Mouse (Mus musculus) megakaryocyte-erythroid progenitor cell, adult 5-6 weeks (primary cell): ENCODE results near the gene Olfr541. TPM values are rescaled to one million over a fixed set of nuclear protein-coding genes. Genes with fewer than 3 reads are reported as not detected.
"Not testable (repeated sequence)": the region's sequence is repeated elsewhere in the genome, so short reads cannot be mapped to it uniquely, and the experiment has no call there.

Experiments
- ATAC-seq: replicated peaks from 2 replicates; pipeline ENCODE4 v1.8.0; 2016; ENCODE audit warnings: mild to moderate bottlenecking, inconsistent platforms; ENCODE audit not compliant: severe bottlenecking, poor library complexity, low FRiP score, low TSS enrichment
- total RNA-seq, 2 experiments: library from RNA; stranded (forward) in 1 of 2; stranded (reverse) in 1 of 2; fragments of 200-1000, 215-1000 nt in 1 of 2; fragments of >200 nt in 1 of 2; fragmentation: Nextera tagmentation in 1 of 2; gene quantifications; 2 replicates each; pipeline ENCODE4 v1.2.3; 2014 to 2017

Gene Olfr541
- total RNA-seq (2014; fragmentation: Nextera tagmentation) (not detected in 2 replicates), total RNA-seq (2017) (not detected in 2 replicates)

DNA sequence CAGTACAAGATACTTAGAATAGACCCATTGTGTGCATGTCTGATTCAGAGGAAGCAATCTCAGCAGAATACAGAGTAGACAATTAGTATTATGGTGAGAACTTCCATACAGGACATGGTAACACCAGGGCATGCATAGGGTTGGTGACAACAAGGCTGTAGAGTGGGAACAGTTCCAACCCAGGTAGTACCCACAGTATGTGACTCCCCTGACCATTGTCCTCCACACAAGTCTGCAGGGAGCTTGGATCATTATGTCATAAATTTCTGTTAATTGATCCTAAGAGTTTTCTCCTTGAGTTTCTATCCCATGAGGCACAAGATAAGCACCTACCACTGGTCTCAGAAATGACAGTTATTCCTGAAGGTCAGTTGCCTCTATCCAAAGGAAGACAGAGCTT, at the start of gene Olfr541:
Olfr541 (plus strand) TSS at position 301 of the 400 bp plus-strand sequence.
- no peak for ATAC-seq

DNA sequence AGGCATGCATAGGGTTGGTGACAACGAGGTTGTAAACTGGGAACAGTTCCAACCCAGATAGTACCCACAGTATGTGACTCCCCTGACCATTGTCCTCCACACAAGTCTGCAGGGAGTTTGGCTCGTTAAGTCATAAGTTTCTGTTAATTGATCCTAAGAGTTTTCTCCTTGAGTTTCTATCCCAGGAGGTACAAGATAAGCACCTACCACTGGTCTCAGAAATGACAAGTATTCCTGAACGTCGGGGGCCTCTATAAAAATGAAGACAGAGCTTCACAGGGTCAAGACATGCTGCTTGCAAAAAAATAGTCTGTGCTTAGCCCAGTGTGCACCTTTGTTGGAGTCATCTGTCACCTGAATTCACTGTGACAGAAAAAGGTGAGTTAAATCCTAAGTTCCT, 37.4 kb upstream of the Olfr541 start, which contains the start of gene Olfr539:
Olfr539 (plus strand) TSS at position 301 of the 400 bp plus-strand sequence.
- no peak for ATAC-seq

- ATAC-seq = not testable (repeated sequence)
These were observed 26.4 kb upstream of the Olfr541 start for GRCm38 (mm10) chr7:140670693-140671092.

DNA sequence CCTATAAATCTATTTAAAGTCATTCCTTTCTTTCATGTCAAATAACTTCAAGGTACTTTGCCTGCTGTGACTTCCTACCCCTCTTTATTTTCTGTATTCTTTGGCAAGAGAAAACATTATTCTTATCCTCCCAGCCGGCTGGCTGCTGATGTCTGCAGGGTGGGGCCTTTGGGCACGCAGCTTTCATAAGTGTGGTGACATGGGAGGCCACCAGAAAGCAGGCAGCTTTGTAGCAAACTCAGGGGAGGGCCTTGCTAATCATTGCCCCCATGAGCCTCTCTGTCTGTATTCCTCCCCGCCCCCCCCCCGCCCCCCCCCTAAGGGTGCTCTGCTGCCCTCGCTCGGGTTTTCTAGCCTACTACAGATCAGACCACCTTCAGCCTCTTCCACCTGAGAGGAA, 21.2 kb upstream of the Olfr541 start:
- no peak for ATAC-seq

GRCm38 (mm10) chr7:140679591-140679990, 17.5 kb upstream of the Olfr541 start:
- ATAC-seq = not testable (repeated sequence)

- no peak for ATAC-seq
These were observed 15.4 kb upstream of the Olfr541 start, which contains the start of gene Olfr45 for GRCm38 (mm10) chr7:140681651-140682050. Olfr45 (plus strand) TSS chr7:140681951.

GRCm38 (mm10) chr7:140706348-140706747, 9.3 kb downstream of the Olfr541 start:
- ATAC-seq = no peak

DNA sequence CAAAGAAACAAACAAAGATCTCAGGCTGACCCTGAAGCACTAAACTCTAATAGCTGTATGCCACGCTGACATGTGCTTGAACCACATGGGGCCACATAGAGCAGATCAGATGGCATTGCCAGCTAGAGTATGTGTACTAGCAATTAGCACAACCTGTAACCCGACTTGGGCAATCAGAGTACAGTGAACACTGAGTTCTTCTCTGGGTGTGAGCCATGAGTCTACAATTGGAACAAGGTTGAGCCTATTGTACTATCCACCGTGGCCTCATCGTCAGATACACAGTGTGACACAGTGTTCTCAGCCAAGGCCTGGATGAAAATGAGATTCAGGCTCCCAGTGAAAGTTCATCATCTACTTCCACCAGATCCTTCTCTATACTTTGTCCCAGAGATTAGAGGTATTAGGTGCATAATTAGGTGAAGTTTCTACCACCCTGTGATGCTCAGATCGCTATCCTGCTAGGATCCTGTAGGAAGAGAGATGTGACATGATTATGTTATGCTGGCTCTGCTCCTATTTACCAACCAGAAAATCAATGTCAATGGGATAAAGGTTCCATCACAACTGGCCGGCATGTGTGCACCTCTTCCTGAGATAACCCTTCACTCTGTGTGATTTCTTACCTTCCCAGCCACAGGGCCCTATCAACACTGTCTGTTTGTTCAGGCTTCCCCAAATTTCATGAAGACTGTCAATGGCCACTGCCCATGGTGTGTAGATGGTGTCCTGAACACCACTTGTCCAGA, 10.6 kb downstream of the Olfr541 start:
- ATAC-seq = no peak

GRCm38 (mm10) chr7:140717155-140718055, 20.3 kb downstream of the Olfr541 start:
- ATAC-seq = no peak

- ATAC-seq = no peak
These were observed 24.0 kb downstream of the Olfr541 start for GRCm38 (mm10) chr7:140721095-140721494.

DNA sequence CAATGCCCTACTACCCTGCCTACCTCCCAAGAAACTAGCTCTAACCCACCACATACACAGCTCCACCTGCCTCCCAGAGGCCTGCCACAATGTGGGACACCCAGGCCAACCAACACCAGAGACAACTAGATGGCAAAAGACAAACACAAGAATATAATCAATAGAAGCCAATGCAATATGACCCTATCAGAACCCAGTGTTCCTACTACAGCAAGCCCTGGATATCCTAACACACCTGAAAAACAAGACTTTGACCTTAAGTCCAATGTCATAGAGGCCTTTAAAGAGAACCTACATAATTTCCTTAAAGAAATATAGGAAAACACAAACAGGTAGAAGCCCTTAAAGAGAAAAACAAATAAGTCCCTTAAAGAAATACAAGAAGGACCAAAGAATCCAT, 28.5 kb downstream of the Olfr541 start:
- ATAC-seq = no peak

DNA sequence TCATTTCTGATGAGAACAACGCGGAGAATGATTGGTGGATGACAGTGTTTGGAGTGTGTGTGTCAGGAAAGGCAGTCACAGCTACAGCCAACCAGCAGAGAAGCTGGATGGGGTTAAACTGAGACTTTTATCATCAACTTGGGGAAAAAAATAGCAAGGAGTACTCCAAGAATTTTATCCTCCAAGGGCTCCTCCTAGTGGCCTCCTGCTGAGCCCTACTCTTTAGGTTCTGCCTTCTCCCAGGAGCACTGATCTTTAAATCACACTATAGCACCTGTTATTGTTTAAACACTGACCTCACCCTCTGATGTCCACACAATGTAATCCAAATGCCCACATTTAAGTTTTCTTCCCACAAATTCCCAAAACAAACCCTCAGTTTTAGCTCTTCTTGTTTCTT, 36.1 kb downstream of the Olfr541 start:
- ATAC-seq = no peak

GRCm38 (mm10) chr7:140747402-140747801, 50.3 kb downstream of the Olfr541 start:
- ATAC-seq = no peak

GRCm38 (mm10) chr7:140748116-140748826, 51.2 kb downstream of the Olfr541 start:
- ATAC-seq = no peak

DNA sequence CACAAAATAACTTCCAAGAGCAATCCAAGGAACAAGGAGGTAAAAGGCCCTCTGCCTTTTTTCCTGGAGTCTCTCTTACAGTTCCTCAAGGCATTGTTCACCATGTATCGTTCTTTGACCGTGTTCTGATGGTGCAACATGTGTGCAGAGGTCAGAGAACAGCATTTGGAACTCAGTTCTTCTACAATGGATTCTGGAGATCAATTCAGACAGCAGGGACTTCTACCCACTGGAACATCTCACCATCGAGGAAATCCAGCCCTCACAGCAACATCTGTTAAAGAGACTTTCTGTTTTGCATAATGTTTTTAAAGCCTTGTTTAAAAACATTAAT, 51.7 kb downstream of the Olfr541 start:
- ATAC-seq = no peak

DNA sequence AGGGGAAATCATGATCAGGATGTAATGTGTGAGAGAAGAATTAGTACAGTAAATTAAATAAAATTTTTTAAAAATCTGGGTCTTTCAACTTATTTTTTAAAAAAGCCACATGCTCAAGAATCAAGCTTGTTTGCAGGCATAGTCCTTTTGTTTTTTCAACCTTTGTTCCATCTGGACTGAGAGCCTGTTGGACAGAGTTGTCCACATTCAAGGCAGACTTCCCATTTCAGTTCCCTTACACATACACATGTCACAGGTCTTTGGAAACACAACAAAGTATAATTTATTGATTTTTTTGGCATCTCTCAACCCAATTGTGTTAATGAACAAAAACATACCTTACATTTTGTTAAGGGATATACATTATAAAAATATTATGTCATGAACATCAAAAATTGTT, 57.5 kb downstream of the Olfr541 start:
- no peak for ATAC-seq
